Mouse (Mus musculus): ENCODE results near the gene Gramd1c.

Gramd1c gene

GRCm38 (mm10) chr16:44063025-44063894 is at the start of gene Gramd1c:
Gene Gramd1c, minus strand, starts transcription at chr16:44063345.
- DNase-seq = peak; percentile 80 to 83

- no peak for DNase-seq
Measured at GRCm38 (mm10) chr16:44109002-44109401, 45.9 kb upstream of the Gramd1c start.

GRCm38 (mm10) chr16:44105211-44105610 is 42.1 kb upstream of the Gramd1c start:
- no peak for DNase-seq

DNA sequence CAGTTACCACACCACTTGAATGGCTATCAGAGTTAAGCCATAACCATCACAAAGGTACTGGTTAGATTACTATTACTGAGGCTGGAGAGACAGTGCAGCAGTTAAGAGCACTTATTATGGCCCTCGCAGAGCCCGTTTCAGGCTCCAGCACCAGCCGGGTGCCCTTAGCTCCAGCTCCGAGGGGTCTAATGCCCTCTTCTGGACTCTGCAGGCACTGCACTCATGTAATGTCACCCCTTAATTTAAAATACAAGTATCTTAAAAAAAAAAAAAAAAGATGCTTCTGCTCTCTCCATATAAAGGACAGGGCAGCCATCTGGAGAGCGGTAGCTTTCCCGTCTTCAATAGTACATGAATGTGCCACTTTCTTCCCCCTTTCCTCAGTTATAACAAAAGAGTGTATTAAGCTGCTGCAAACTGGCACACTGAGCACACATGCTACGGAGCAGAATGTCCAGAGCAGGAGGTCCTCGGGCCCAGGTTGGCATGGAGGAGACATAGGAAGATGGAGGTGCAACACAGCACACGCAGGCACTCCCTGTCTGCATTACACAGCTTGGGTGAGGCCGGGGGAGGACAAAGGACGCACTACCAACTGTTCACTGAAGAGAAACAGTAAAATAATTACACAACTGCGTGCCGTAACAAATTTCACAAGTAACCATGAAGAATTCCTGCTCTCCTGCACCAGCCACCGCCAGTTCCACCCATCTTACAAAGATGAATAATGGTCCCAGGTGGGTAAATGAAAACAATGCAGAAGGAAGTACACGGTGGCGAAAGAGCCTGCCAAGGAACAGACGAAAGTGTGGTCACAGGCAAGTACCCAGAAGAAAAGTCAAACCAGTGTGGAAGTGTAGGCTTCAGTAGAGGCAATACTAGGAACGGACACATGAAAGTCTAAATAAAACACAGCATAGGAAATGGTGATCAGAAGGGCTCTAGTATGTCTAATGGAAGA is 40.9 kb upstream of the Gramd1c start:
- DNase-seq = peak in 1 of 2 experiments; percentile 23

- no peak for DNase-seq
Measured at GRCm38 (mm10) chr16:44102925-44103324, 39.8 kb upstream of the Gramd1c start.

- no peak for DNase-seq
Measured at GRCm38 (mm10) chr16:44101181-44101710, 38.1 kb upstream of the Gramd1c start.

- no peak for DNase-seq
Measured at GRCm38 (mm10) chr16:44099377-44099776, 36.2 kb upstream of the Gramd1c start.

GRCm38 (mm10) chr16:44087650-44088049 is 24.5 kb upstream of the Gramd1c start:
- DNase-seq = no peak

DNA sequence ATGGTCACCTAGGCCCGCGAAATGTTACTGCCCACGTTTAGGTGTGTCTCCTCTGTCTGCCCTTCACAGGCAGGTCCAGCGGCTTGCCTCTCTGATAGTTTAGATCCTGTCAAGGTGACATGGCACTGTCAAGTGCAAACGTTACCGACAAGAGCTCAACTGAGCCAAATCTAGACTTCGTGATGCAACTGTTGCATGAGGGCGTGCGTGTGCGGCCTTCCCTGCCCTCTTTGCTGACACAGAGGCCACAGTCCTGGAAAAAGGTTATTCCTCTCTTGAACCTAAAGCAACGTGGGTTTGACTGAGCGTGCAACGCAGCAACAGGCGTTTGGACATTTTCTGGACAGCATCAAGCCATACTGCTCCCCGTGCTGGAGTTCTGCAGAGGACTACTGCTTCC is 1.8 kb downstream of the Gramd1c start:
- DNase-seq = no peak

DNA sequence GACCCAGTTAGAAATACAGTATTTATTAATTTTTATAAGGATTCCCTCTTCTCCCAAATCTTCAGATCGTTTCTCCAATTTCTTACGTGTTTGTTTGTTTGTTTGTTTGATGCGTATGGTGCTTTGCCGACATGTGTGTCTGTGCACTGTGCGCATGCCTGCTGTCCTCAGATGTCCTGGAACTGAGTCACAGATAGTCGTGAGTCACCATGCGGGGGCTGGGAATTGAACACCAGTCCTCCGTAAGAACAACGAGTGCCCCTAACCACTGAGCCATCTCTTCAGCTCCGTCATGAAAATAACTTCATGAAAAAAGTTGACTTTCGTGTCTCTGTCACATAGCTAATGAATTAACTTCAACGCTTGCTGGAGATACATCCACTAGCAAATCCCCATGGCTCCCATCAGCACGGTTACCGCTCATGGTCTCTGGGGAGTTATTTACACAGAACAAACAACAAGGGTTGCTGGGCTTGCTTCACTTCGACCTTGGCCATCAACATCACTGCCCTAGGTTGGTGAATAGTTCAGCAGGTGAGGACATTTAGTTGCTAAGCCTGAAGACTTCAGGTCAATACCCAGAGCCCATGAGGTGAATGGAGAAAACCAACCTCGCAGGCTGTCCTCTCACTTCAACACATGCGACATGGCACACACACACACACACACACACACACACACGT is 2.4 kb downstream of the Gramd1c start:
- DNase-seq = no peak

- peak; percentile 88 to 91 for DNase-seq
Measured at GRCm38 (mm10) chr16:44058745-44059144, 4.4 kb downstream of the Gramd1c start.

GRCm38 (mm10) chr16:44055766-44056165 is 7.4 kb downstream of the Gramd1c start:
- DNase-seq = no peak

DNA sequence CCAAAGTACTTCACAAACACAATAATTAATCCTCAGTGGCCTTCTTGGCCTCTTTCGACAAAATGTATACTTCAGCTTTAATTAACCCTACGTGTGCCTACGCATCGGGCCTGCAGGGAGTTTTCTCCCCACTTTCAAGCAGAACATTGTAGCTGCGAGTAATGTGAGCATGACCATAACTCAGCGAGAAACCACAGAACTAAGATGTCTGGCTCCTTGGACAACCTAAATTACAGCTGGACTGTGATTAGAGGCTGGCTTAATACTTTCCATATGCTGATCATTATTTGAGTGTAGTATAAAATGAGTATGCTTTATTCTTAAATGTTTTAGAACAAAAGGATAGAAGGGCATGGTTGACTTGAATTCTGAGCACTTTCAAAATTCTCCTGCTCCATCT is 9.9 kb downstream of the Gramd1c start:
- DNase-seq = no peak

- no peak for DNase-seq
Measured at GRCm38 (mm10) chr16:44052390-44052789, 10.8 kb downstream of the Gramd1c start.

DNA sequence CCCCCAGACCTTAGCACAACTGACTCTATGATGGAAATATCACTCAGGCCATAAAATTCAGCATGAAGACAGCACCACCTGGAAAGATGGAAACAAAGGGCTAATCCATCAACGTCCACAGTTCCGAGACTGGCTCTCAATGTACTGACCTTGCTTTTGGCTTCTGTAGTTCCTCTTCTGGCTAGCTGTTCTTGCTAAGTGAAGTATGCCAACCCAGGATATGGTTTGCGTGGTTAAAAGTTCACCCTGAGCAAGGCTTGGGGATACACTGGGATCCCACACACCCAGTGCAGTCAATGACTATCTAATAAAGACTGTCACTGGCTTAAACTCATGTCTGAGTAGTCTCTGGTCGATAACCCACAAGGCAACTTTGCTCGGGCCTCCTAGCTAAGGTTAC is 13.0 kb downstream of the Gramd1c start:
- DNase-seq = no peak

DNA sequence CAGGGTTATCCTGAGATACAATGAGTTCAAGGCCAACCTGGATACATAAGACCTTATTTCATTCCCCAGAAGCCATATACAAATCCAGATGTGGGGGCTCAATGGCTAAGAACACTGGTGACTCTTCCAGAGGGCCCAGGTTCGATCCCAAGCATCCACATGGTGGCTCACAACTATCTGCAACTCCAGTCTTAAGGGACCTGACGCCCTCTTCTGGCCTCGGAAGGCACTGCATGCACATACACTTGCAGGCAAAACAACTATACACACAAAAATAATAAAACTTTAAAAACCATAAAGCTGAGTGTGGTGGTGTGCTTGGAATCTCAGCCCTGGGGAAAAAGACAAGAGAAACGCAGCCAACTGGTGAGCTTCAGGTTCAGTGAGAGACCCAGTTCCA is 24.0 kb downstream of the Gramd1c start:
- no peak for DNase-seq

DNA sequence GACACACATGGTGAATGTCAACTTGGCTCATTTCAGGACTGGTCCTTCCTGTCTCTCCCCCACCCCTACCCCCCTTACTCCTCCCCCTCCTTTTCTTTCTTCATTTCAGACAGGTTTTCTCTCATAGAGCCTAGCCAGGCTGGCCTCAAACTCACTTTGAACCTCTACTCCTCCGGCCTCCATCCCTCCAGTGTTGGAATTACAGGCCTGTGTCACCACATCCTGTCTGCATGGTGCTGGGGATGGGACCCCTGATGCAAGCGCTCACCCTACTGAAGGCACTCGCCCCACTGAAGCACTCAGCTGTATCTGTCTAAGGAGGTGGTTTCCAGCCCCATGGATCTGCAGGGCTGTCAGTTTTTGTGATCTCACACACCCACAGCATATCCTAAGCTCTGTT is 27.9 kb downstream of the Gramd1c start:
- DNase-seq = no peak

GRCm38 (mm10) chr16:44033365-44033764 is 29.8 kb downstream of the Gramd1c start:
- DNase-seq = no peak

GRCm38 (mm10) chr16:44029273-44029672 is 33.9 kb downstream of the Gramd1c start:
- no peak for DNase-seq

DNA sequence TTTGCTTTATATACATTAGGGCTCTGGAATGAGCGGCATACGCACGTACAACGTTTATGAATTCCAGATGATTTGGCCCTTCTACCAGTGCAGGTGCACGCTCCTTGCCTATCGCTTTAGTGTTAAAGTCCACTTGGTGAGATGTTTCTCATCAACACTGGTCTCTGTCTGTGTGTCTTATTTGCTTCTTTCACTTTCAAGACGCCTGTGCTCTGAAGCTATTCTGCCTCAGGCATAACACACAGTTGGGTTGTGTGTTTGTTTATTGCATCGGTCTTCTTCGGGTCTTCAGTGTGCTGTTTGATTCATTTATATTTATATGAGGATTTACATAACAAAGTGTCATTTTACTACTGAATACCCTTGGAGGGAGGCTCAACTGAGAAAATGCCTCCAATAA is 36.3 kb downstream of the Gramd1c start:
- no peak for DNase-seq

GRCm38 (mm10) chr16:44026210-44026609 is 36.9 kb downstream of the Gramd1c start:
- no peak for DNase-seq

DNA sequence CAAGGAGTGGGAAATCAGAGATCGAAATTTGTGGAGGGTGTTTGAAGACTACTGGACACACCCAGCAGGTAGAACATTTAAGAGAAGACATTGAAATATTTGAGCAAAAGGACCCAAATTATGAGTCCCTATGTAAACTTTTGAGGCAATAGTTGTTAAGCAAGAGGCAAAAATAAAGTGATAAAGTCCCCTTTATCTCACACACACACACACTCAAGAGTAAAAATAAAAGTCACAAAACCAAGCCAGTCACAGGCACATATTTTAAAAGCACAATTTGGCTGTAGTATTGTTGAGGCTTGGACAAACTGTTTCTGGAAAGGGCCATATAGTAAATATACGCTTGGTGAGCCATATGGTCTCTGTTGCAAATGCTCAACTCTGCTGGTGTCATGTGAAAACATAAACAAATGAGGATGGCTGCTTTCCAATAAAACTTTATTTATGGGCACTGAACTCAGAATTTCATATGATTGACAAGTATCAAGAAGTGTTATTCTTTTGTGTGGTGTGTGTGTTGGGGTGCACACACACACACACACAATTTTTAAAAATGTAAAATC is 44.1 kb downstream of the Gramd1c start:
- no peak for DNase-seq

Measured in cerebellum, postnatal 14 days (tissue).